Mouse (Mus musculus): ENCODE measurements around the gene Il2ra. TPM values are rescaled to one million over a fixed set of nuclear protein-coding genes. Genes with fewer than 3 reads are reported as not detected.

Gene Il2ra
- polyA plus RNA-seq, 1 experiment from 2014 or later: 0.04 TPM

Other genes starting within 250 kb of the Il2ra start
- 17.5 and 20.3 TPM in 2 replicates for gene Pfkfb3, start 88.7 kb upstream of the Il2ra start, polyA plus RNA-seq (2014; fragmentation: Nextera tagmentation; extraction: Ambion mirVana)
- gene Rbm17, start 38.7 kb upstream of the Il2ra start, polyA plus RNA-seq (2014; fragmentation: Nextera tagmentation; extraction: Ambion mirVana): 176 and 179 TPM in 2 replicates
- not detected in 2 replicates for gene Gm17490, start 16.5 kb upstream of the Il2ra start, polyA plus RNA-seq (2014; fragmentation: Nextera tagmentation; extraction: Ambion mirVana)
- 1.6 and 2.1 TPM in 2 replicates for gene Il15ra, start 62.5 kb downstream of the Il2ra start, polyA plus RNA-seq (2014; fragmentation: Nextera tagmentation; extraction: Ambion mirVana)
- 73.5 and 80.7 TPM in 2 replicates for gene Fbh1, start 134.8 kb downstream of the Il2ra start, polyA plus RNA-seq (2014; fragmentation: Nextera tagmentation; extraction: Ambion mirVana)
- 18.8 and 24.2 TPM in 2 replicates for gene Ankrd16, start 135.1 kb downstream of the Il2ra start, polyA plus RNA-seq (2014; fragmentation: Nextera tagmentation; extraction: Ambion mirVana)

All from liver, embryonic 11.5 days (tissue).